Mouse (Mus musculus) bone marrow, adult 2 months (tissue): ENCODE measurements around the gene Best3.

Source experiments
- CTCF ChIP-seq: fragments of 200-500 bp; IDR thresholded peaks from 2 replicates; pipeline ENCODE4 v1.5.1; 2011; ENCODE audit warnings: low read length, control low read depth; ENCODE audit not compliant: control insufficient read depth, insufficient read depth
- POLR2A ChIP-seq: fragments of 200-500 bp; IDR thresholded peaks from 2 replicates; pipeline ENCODE4 v1.6.1; 2011; ENCODE audit warnings: low read depth, mild to moderate bottlenecking, control low read depth, low read length, borderline replicate concordance; ENCODE audit not compliant: control insufficient read depth

GRCm38 (mm10) chr10:117062894-117063253 is 76.8 kb downstream of the Best3 start:
- no peak for TF ChIP-seq CTCF
- no peak for TF ChIP-seq POLR2A
